Mouse (Mus musculus): ENCODE results near the gene Prkab1.

Prkab1 gene

GRCm38 (mm10) chr5:115979134-115979696 is 45.1 kb downstream of the Prkab1 start:
- DNase-seq (ENCODE audit: low read depth, low spot score), result no peak

DNA sequence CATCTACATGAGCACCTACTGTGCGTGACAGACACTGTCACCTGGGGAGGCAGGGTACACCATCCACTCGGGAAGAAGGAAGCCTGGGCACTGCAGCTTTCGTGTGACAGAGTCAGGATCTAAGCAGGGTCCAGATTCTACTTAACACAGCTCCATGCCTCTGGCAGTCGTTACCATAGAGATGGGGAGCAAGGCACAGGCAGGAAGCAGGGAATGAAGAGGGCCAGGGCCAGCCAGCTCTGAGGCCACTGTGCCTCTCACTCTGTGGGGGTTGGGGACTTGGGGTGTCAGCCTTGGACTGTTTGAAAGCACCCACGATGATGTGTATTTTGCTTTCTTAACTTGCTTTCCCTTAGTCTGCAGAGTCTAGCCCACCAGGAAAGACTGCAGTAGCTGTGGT is 46.1 kb downstream of the Prkab1 start:
- no peak for DNase-seq (ENCODE audit: low read depth, low spot score)

GRCm38 (mm10) chr5:115977757-115978156 is 46.6 kb downstream of the Prkab1 start:
- no peak for DNase-seq (ENCODE audit: low read depth, low spot score)

GRCm38 (mm10) chr5:115977266-115977665 is 47.0 kb downstream of the Prkab1 start:
- DNase-seq (ENCODE audit: low read depth, low spot score), result no peak

DNA sequence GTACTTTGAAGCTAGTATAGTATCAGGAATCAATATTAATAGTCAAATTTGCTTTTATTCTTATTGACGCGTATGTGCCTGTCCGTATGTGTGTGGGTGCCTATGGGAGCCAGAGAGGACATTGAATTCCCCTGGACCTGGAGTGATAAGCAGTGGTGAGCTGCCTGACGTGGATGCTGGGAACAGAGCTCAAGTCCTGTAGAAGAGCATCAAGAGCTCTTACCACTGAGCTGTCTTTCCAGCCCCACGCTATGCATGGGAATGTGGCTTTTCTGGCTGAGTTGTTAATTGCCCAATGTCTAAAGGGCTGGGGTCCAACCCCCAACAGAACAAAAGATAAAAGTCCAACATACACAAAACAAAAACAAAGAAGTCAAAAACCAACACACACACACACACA is 47.9 kb downstream of the Prkab1 start:
- no peak for DNase-seq (ENCODE audit: low read depth, low spot score)

DNA sequence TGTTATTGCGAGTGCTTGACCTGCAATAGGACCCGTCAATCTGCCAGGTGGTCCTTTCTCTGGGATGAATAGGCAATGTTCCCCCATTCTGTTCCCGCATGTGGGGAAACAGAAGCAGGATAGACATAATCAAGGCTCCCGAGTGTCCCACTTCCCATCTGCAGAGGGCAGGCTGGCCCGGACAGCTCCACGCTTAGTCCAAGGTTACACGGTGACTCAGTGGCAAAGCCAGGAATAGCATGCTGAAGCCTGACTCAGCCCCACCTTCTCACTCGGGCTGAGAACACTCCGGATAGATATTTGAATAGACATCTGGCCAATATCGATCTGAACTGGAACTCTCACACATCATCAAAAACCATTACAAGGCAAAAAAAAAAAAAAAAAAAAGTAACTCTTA is 48.6 kb downstream of the Prkab1 start:
- no peak for DNase-seq (ENCODE audit: low read depth, low spot score)

DNA sequence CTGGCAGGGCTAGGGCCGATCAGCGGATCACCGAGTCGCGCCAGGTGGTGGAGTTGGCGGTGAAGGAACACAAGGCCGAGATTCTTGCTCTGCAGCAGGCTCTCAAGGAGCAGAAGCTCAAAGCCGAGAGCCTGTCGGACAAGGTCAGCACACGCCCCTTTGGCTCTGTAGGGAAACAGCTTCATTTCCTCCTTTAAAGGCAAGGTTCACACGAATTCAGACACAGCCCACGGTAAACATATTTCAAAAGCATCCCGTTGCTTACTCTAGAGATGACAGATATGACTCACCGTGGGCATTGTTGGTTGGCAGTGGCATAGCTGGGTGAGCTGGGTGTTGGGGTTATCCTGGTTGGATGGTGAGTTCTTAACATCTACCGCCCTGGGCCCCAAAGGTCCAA is 53.1 kb downstream of the Prkab1 start:
- DNase-seq (ENCODE audit: low read depth, low spot score), result no peak
